Mouse (Mus musculus) layer of hippocampus, adult 11-12 months (tissue): ENCODE results near the gene Gm3238.
"Not testable (repeated sequence)": the region's sequence is repeated elsewhere in the genome, so short reads cannot be mapped to it uniquely, and the experiment has no call there.

Source experiments
- DNase-seq: peaks from one replicate; pipeline ENCODE4 v3.0.0; 2022; ENCODE audit warnings: low spot score

Gene Gm3238

DNA sequence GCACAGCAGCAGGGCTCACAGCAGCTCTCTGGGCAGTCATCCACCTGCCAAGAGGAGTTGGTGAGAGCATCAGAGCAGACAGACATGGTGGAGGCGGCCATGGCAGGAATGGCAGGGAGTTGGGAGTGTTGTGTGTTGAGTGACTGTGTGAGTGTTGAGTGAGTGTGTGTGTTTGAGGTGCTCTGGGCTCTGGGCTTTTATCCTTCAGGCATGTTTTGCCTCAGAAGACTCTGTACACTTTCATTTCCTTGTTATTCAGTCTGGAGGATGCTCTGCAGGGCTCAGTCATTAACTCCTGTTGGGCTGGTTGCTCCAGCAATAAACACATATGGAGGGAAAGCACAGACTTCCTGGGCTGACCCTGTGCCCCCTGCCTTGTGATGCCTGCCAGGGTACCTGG lies at the start of gene Gm3238:
Gene Gm3238 (minus strand): TSS at position 101 of the 400 bp plus-strand sequence.
- not testable (repeated sequence) for DNase-seq

- no peak for DNase-seq
These were observed 48.1 kb upstream of the Gm3238 start for GRCm38 (mm10) chr10:77819203-77819602.

DNA sequence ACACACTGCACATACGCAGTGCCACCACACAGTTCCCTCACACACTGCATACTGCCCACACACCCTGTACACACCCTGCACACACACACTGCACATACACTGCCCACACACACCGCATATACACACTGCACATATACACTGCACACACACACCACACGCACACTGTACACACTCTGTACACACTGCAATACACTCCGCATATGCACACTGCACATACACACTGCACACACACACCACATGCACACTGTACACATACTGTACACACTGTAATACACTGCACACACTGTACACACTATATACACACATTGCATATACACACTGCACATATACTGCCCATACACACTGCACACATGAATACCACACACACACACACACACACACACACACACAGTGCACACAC lies 47.4 kb upstream of the Gm3238 start:
- no peak for DNase-seq

- no peak for DNase-seq
These were observed 44.4 kb upstream of the Gm3238 start for GRCm38 (mm10) chr10:77815514-77815913.

DNA sequence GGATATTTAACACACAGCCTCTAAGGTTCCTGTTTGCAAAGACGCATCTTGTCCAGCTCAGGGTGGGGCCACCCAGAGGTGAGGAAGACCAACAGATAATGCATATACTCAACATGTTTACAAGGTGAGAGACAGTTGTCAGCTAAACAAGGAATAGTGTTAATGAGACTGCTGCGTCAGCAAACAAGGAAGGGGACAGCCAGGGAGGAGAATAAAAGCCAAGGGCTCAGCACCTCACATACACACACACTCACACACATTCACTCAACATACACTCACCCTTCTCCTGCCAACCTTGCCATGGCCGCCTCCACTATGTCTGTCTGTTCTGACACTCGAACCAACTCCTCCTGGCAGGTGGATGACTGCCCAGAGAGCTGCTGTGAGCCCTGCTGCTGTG lies 43.3 kb upstream of the Gm3238 start, which contains the start of gene Gm2696:
Gene Gm2696 (plus strand): TSS at position 301 of the 400 bp plus-strand sequence.
- DNase-seq: no peak

DNA sequence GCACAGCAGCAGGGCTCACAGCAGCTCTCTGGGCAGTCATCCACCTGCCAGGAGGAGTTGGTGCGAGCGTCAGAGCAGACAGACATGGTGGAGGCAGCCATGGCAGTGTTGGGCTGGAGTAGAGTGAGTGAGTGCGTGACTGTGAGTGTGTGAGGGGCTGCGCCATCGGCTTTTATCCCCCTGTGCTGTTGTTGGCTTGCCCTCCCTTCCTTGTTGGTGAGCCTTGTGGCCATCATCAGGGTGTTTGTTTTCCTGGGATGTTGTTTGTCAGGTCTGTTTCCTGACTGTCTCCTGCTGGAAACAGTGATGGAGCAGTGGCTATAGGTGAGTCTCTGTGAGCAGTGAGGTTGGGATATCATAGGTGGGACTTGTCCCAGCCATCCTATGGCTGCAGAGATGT lies 40.6 kb upstream of the Gm3238 start, which contains the start of gene Gm9507:
Gene Gm9507 (minus strand): TSS at position 101 of the 400 bp plus-strand sequence.
- DNase-seq: no peak

DNA sequence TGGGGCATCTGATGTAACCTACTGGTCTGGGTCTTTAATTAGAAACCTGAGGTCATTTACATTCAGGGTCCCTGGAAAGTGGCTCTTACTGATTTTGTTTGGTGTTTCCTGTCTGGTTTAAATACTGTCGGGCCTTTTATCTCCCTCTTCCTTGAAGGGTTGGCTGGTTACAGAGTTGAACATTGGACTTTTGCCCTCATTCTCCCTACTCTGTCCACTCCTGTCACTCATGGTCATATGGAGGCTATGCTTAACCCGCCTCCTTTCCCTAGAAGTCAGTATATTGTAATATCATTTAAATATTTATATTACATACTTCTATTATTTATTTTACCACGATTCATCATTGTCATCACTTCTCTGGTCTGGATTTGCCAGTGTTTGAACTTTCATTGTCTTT lies 33.0 kb upstream of the Gm3238 start:
- DNase-seq: no peak

- DNase-seq: no peak
These were observed 27.9 kb upstream of the Gm3238 start, which contains the start of gene Gm19668 for GRCm38 (mm10) chr10:77798921-77799508. Gene Gm19668, minus strand, starts transcription at chr10:77799133.

GRCm38 (mm10) chr10:77798164-77798920 lies 27.2 kb upstream of the Gm3238 start:
- not testable (repeated sequence) for DNase-seq

- DNase-seq: no peak
These were observed 26.6 kb upstream of the Gm3238 start for GRCm38 (mm10) chr10:77797677-77798076.

- DNase-seq: no peak
These were observed 23.9 kb upstream of the Gm3238 start, which contains the start of gene Gm9639 for GRCm38 (mm10) chr10:77794976-77795375. Gene Gm9639, minus strand, starts transcription at chr10:77795076.

DNA sequence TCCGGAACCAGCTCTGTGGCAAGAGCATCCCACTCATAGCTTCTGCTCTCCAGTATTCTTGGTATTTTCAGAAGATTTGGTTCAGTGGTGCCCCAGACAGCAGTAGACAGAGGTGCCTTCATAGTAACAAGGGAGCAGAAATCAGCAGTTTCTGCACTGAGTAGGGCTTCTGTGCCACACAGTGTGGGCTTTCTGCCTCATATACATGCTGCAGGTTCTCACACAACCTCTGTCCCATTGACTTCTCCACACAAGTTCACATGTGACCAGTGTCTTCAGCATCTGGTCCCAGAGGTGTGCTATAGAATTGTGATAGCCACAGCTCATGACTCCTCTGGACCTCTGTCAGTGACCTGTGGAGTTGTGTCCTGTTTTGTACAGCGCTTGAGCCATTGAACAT lies 17.5 kb upstream of the Gm3238 start:
- no peak for DNase-seq

DNA sequence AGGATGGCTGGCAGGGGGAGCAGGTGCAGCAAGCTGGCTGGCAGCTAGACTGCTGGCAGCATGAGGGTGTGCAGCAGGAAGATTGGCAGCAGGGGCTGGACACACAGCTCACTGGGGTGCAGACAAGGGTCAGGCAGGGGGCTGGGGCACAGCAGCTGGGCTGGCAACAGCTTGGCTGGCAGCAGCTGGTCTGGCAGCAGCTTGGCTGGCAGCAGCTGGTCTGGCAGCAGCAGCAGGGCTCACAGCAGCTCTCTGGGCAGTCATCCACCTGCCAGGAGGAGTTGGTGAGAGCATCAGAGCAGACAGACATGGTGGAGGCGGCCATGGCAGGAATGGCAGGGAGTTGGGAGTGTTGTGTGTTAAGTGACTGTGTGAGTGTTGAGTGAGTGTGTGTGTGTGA lies 16.8 kb upstream of the Gm3238 start, which contains the start of gene Gm7137:
Gene Gm7137 (minus strand): TSS at position 325 of the 400 bp plus-strand sequence.
- not testable (repeated sequence) for DNase-seq

DNA sequence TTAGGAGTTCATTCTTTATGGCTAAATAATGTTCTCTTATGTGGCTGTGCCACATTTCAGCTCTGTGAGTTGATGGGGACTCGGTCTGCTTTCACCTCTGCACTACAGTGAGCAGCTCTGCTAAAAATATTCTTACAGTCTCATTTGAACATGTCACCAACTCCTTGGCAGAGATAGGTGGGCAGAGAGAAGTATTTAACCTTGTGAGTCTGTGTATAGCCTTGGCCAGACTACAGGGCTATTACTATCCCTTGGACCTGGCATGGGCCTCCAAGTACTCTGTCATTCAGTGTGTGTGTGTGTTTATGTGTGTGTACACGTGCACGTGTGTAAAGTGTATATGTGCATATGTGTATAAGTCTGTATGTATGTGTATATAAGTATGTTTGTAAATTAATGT lies 12.3 kb upstream of the Gm3238 start:
- not testable (repeated sequence) for DNase-seq

- DNase-seq: not testable (repeated sequence)
These were observed 11.3 kb upstream of the Gm3238 start, which contains the start of gene Gm3250 for GRCm38 (mm10) chr10:77782442-77782841. Gene Gm3250, minus strand, starts transcription at chr10:77782542.

GRCm38 (mm10) chr10:77776844-77777243 lies 5.7 kb upstream of the Gm3238 start, which contains the start of gene Gm7138:
Gene Gm7138, minus strand, starts transcription at chr10:77776944.
- DNase-seq: not testable (repeated sequence)

GRCm38 (mm10) chr10:77772142-77772541 lies 1.0 kb upstream of the Gm3238 start:
- not testable (repeated sequence) for DNase-seq

DNA sequence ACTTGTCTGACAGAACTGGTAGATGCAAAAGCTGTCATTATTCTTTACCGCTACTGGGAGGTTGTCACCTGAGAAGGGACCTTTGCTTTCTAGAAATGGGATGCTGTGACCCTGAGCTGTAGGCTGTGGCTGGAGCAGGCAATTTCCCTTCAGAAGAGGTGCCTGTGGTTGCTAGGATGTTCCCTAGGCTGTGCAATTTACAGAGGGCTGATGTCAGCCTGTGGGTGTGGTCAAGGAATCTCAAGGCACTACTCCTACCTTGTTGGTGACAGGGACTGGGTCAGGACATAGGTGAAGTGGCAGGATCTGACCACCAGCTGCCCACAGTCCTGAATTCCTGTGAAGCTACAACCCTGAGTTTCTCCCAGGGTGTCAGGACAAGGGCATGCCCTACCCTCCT lies 1.4 kb downstream of the Gm3238 start:
- no peak for DNase-seq

DNA sequence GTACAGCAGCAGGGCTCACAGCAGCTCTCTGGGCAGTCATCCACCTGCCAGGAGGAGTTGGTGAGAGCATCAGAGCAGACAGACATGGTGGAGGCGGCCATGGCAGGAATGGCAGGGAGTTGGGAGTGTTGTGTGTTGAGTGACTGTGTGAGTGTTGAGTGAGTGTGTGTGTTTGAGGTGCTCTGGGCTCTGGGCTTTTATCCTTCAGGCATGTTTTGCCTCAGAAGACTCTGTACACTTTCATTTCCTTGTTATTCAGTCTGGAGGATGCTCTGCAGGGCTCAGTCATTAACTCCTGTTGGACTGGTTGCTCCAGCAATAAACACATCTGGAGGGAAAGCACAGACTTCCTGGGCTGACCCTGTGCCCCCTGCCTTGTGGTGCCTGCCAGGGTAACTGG lies 11.5 kb downstream of the Gm3238 start, which contains the start of gene Gm3233:
Gene Gm3233 (minus strand): TSS at position 101 of the 400 bp plus-strand sequence.
- DNase-seq: not testable (repeated sequence)

- no peak for DNase-seq
These were observed 17.7 kb downstream of the Gm3238 start for GRCm38 (mm10) chr10:77753448-77753847.

- DNase-seq: not testable (repeated sequence)
These were observed 18.8 kb downstream of the Gm3238 start for GRCm38 (mm10) chr10:77752312-77752711.

- not testable (repeated sequence) for DNase-seq
These were observed 19.9 kb downstream of the Gm3238 start, which contains the start of gene Gm9736 for GRCm38 (mm10) chr10:77751254-77751653. Gene Gm9736, minus strand, starts transcription at chr10:77751354.

GRCm38 (mm10) chr10:77750686-77751085 lies 20.4 kb downstream of the Gm3238 start:
- DNase-seq: not testable (repeated sequence)
